Mouse (Mus musculus) intestine, embryonic 15.5 days (tissue): Measurements from ENCODE around the gene 1700057G04Rik. TPM values are rescaled to one million over a fixed set of nuclear protein-coding genes. Genes with fewer than 3 reads are reported as not detected.
A peak's percentile ranks its signal among the peaks of the same experiment; 100 is the strongest.

Experiments used
- ATAC-seq: fragments of 200-750 bp; cut with Nextera tagmentation; 2 replicates; pipeline ENCODE4 v1.8.0; 2017; ENCODE audit warnings: moderate TSS enrichment, moderate library complexity
- H3K27ac ChIP-seq: fragments of 300-500 bp; sonication (generic); 2 replicates; pipeline ENCODE4 v1.5.1; 2015; ENCODE audit warnings: mild to moderate bottlenecking, inconsistent platforms
- H3K27me3 ChIP-seq: fragments of 300-500 bp; sonication (generic); replicated peaks from 2 replicates; pipeline ENCODE4 v1.6.1; 2015; ENCODE audit warnings: inconsistent platforms
- H3K36me3 ChIP-seq: fragments of 300-500 bp; sonication (generic); 2 replicates; pipeline ENCODE4 v1.6.1; 2015; ENCODE audit warnings: inconsistent platforms
- H3K4me1 ChIP-seq: fragments of 300-500 bp; sonication (generic); replicated peaks from 2 replicates; pipeline ENCODE4 v1.6.1; 2015; ENCODE audit warnings: inconsistent platforms
- H3K4me2 ChIP-seq: fragments of 300-500 bp; sonication (generic); replicated peaks from 2 replicates; pipeline ENCODE4 v1.6.1; 2015; ENCODE audit warnings: mild to moderate bottlenecking, inconsistent platforms
- H3K4me3 ChIP-seq: fragments of 300-500 bp; sonication (generic); replicated peaks from 2 replicates; pipeline ENCODE4 v1.5.1; 2015; ENCODE audit warnings: inconsistent platforms
- H3K9ac ChIP-seq: fragments of 300-500 bp; sonication (generic); 2 replicates; pipeline ENCODE4 v1.6.1; 2015; ENCODE audit warnings: inconsistent platforms
- H3K9me3 ChIP-seq: fragments of 300-500 bp; sonication (generic); 2 replicates; pipeline ENCODE4 v1.6.1; 2016; ENCODE audit warnings: inconsistent platforms
- WGBS: fragments of 180-500 bp; shearing (Covaris S2); methylation state at CpG from one replicate; pipeline ENCODE4 v1.1.7; 2015; 5-methylcytosine and 5-hydroxymethylcytosine counted together
- polyA plus RNA-seq: library from polyadenylated mRNA; unstranded; fragments of >200 nt; fragmentation: Nextera tagmentation; extraction: Ambion mirVana; gene quantifications from 2 replicates; pipeline ENCODE4 v1.2.1, GENCODE M21; 2015

1700057G04Rik gene
- polyA plus RNA-seq, 1 experiment from 2014 or later, result not detected

- H3K9ac ChIP-seq, result no peak overlapping the region
- WGBS, result 24% methylated on average over 4 of the region's 4 CpGs
- peak; percentile 79 for ATAC-seq
- no peaks in the 10 kb centered on the region for H3K9me3 ChIP-seq
- no peaks in the 10 kb centered on the region for H3K27me3 ChIP-seq
- no peak overlapping the region for H3K4me3 ChIP-seq
- H3K4me1 ChIP-seq, result no peaks in the 10 kb centered on the region
- H3K27ac ChIP-seq, result no peak overlapping the region
- no peak overlapping the region for H3K4me2 ChIP-seq
- no peaks in the 10 kb centered on the region for H3K36me3 ChIP-seq
These were observed 64.7 kb downstream of the 1700057G04Rik start for GRCm38 (mm10) chr9:92373896-92374295.

- peak; percentile 72 for ATAC-seq
- WGBS, result 51% methylated on average over 7 of the region's 7 CpGs
- H3K4me1 ChIP-seq, result no peaks in the 10 kb centered on the region
- H3K9ac ChIP-seq, result no peak overlapping the region
- H3K4me2 ChIP-seq, result no peak overlapping the region
- no peaks in the 10 kb centered on the region for H3K27me3 ChIP-seq
- no peaks in the 10 kb centered on the region for H3K9me3 ChIP-seq
- H3K27ac ChIP-seq, result no peak overlapping the region
- no peak overlapping the region for H3K4me3 ChIP-seq
- no peaks in the 10 kb centered on the region for H3K36me3 ChIP-seq
These were observed 65.6 kb downstream of the 1700057G04Rik start for GRCm38 (mm10) chr9:92374705-92375199.

- Histone ChIP-seq H3K9me3 (no peaks in the 10 kb centered on the region), H3K9ac (no peak overlapping the region), H3K27me3 (no peaks in the 10 kb centered on the region), H3K4me2 (no peak overlapping the region), H3K4me1 (no peaks in the 10 kb centered on the region), H3K27ac (no peak overlapping the region), H3K36me3 (no peaks in the 10 kb centered on the region), H3K4me3 (no peak overlapping the region)
- WGBS, result 66% methylated on average over 8 of the region's 8 CpGs
- no peak for ATAC-seq
These were observed 66.2 kb downstream of the 1700057G04Rik start for GRCm38 (mm10) chr9:92375378-92375777.

GRCm38 (mm10) chr9:92377967-92378366 is 68.8 kb downstream of the 1700057G04Rik start:
- no peak for ATAC-seq
- Histone ChIP-seq H3K9me3 (no peaks in the 10 kb centered on the region), H3K4me1 (no peaks in the 10 kb centered on the region), H3K9ac (no peak overlapping the region), H3K36me3 (no peaks in the 10 kb centered on the region), H3K27ac (no peak overlapping the region), H3K27me3 (no peaks in the 10 kb centered on the region), H3K4me3 (no peak overlapping the region), H3K4me2 (no peak overlapping the region)
- WGBS, result 86% methylated on average over 1 of the region's 1 CpGs

- Histone ChIP-seq H3K36me3 (no peaks in the 10 kb centered on the region), H3K9me3 (no peaks in the 10 kb centered on the region), H3K4me1 (no peaks in the 10 kb centered on the region), H3K4me2 (no peak overlapping the region), H3K27ac (no peak overlapping the region), H3K4me3 (no peak overlapping the region), H3K27me3 (no peaks in the 10 kb centered on the region), H3K9ac (no peak overlapping the region)
- WGBS, result 57% methylated on average over 5 of the region's 5 CpGs
- ATAC-seq, result no peak
These were observed 70.1 kb downstream of the 1700057G04Rik start for GRCm38 (mm10) chr9:92379240-92379639.

GRCm38 (mm10) chr9:92383415-92383814 is 74.2 kb downstream of the 1700057G04Rik start:
- no peak for ATAC-seq
- H3K36me3 ChIP-seq, result no peaks in the 10 kb centered on the region
- no peaks in the 10 kb centered on the region for H3K9me3 ChIP-seq
- no peaks in the 10 kb centered on the region for H3K27me3 ChIP-seq
- no peak overlapping the region for H3K4me3 ChIP-seq
- H3K27ac ChIP-seq, result no peak overlapping the region
- 77% methylated on average over 3 of the region's 3 CpGs for WGBS
- no peak overlapping the region for H3K9ac ChIP-seq
- no peak overlapping the region for H3K4me2 ChIP-seq
- no peaks in the 10 kb centered on the region for H3K4me1 ChIP-seq

GRCm38 (mm10) chr9:92384401-92384800 is 75.2 kb downstream of the 1700057G04Rik start:
- no peak for ATAC-seq
- no peak overlapping the region for H3K9ac ChIP-seq
- H3K27ac ChIP-seq, result no peak overlapping the region
- no peak overlapping the region for H3K4me3 ChIP-seq
- H3K36me3 ChIP-seq, result no peaks in the 10 kb centered on the region
- H3K4me2 ChIP-seq, result no peak overlapping the region
- no peaks in the 10 kb centered on the region for H3K4me1 ChIP-seq
- 48% methylated on average over 3 of the region's 3 CpGs for WGBS
- no peaks in the 10 kb centered on the region for H3K27me3 ChIP-seq
- no peaks in the 10 kb centered on the region for H3K9me3 ChIP-seq

GRCm38 (mm10) chr9:92385831-92386230 is 76.7 kb downstream of the 1700057G04Rik start:
- H3K27ac ChIP-seq, result no peak overlapping the region
- no peaks in the 10 kb centered on the region for H3K36me3 ChIP-seq
- no peak overlapping the region for H3K9ac ChIP-seq
- H3K4me2 ChIP-seq, result no peak overlapping the region
- H3K9me3 ChIP-seq, result no peaks in the 10 kb centered on the region
- H3K4me1 ChIP-seq, result no peaks in the 10 kb centered on the region
- 51% methylated on average over 1 of the region's 1 CpGs for WGBS
- no peaks in the 10 kb centered on the region for H3K27me3 ChIP-seq
- H3K4me3 ChIP-seq, result no peak overlapping the region
- ATAC-seq, result peak; percentile 58; the same call in 1 of the 2 replicates

- 79% methylated on average over 1 of the region's 1 CpGs for WGBS
- H3K27ac ChIP-seq, result no peak overlapping the region
- H3K27me3 ChIP-seq, result no peaks in the 10 kb centered on the region
- H3K4me2 ChIP-seq, result no peak overlapping the region
- no peaks in the 10 kb centered on the region for H3K4me1 ChIP-seq
- ATAC-seq, result no peak
- H3K9ac ChIP-seq, result no peak overlapping the region
- H3K36me3 ChIP-seq, result no peaks in the 10 kb centered on the region
- H3K4me3 ChIP-seq, result no peak overlapping the region
- no peaks in the 10 kb centered on the region for H3K9me3 ChIP-seq
These were observed 77.7 kb downstream of the 1700057G04Rik start for GRCm38 (mm10) chr9:92386871-92387270.

- Histone ChIP-seq H3K27ac (no peak overlapping the region), H3K36me3 (no peaks in the 10 kb centered on the region), H3K9me3 (no peaks in the 10 kb centered on the region), H3K27me3 (no peaks in the 10 kb centered on the region), H3K4me1 (no peaks in the 10 kb centered on the region), H3K9ac (no peak overlapping the region), H3K4me2 (no peak overlapping the region), H3K4me3 (no peak overlapping the region)
- ATAC-seq, result no peak
- 80% methylated on average over 1 of the region's 1 CpGs for WGBS
These were observed 78.2 kb downstream of the 1700057G04Rik start for GRCm38 (mm10) chr9:92387404-92387803.

GRCm38 (mm10) chr9:92402628-92403027 is 93.5 kb downstream of the 1700057G04Rik start:
- Histone ChIP-seq H3K9ac (no peak overlapping the region), H3K27me3 (no peaks in the 10 kb centered on the region), H3K9me3 (no peaks in the 10 kb centered on the region), H3K36me3 (no peaks in the 10 kb centered on the region), H3K4me1 (no peaks in the 10 kb centered on the region), H3K4me3 (no peak overlapping the region), H3K27ac (no peak overlapping the region), H3K4me2 (no peak overlapping the region)
- ATAC-seq, result no peak
- WGBS, result 75% methylated on average over 5 of the region's 5 CpGs
